Mouse (Mus musculus): ENCODE measurements around the gene Hoxd11. TPM values are rescaled to one million over a fixed set of nuclear protein-coding genes. Genes with fewer than 3 reads are reported as not detected.

Gene Hoxd11
- polyA plus RNA-seq, 1 experiment: not detected

- WGBS: 20% methylated on average over 6 of the region's 6 CpGs
- peaks cover 8% of the 10 kb centered on the region; the same call in 1 of the 2 replicates for H3K4me1 ChIP-seq (ENCODE audit: control insufficient read depth, insufficient read depth, low read length)
- H3K27ac ChIP-seq (ENCODE audit: insufficient read depth, low read depth, low read length): no peak overlapping the region
- no peak for TF ChIP-seq CTCF (IDR thresholded peaks at IDR 0.05; ENCODE audit: insufficient read depth, low read depth, low read length)
- H3K4me3 ChIP-seq (ENCODE audit: insufficient read depth, low read depth, low read length): no peak overlapping the region
These were observed 23.5 kb downstream of the Hoxd11 start for GRCm38 (mm10) chr2:74702820-74703219.

- Histone ChIP-seq H3K27ac (ENCODE audit: insufficient read depth, low read depth, low read length) (no peak overlapping the region), H3K4me1 (ENCODE audit: control insufficient read depth, insufficient read depth, low read length) (0 out of 2 replicates have a peak, but pooled peaks cover 3% of the 10 kb centered on the region), H3K4me3 (ENCODE audit: insufficient read depth, low read depth, low read length) (no peak overlapping the region)
- WGBS: 7% methylated on average over 10 of the region's 10 CpGs
- TF ChIP-seq POLR2A (IDR thresholded peaks at IDR 0.05; ENCODE audit: insufficient read depth, low read depth, low read length) (no peak), CTCF (IDR thresholded peaks at IDR 0.05; ENCODE audit: insufficient read depth, low read depth, low read length) (no peak)
These were observed 24.0 kb downstream of the Hoxd11 start for GRCm38 (mm10) chr2:74703317-74703716.

GRCm38 (mm10) chr2:74703720-74704392 is 24.5 kb downstream of the Hoxd11 start:
- Histone ChIP-seq H3K4me1 (ENCODE audit: control insufficient read depth, insufficient read depth, low read length) (0 out of 2 replicates have a peak, but pooled peaks cover 3% of the 10 kb centered on the region), H3K4me3 (ENCODE audit: insufficient read depth, low read depth, low read length) (no peak overlapping the region), H3K27ac (ENCODE audit: insufficient read depth, low read depth, low read length) (no peak overlapping the region)
- no peak for TF ChIP-seq POLR2A (IDR thresholded peaks at IDR 0.05; ENCODE audit: insufficient read depth, low read depth, low read length)
- TF ChIP-seq CTCF (IDR thresholded peaks at IDR 0.05; ENCODE audit: insufficient read depth, low read depth, low read length): no peak
- 4% methylated on average over 26 of the region's 26 CpGs for WGBS

- 0 out of 2 replicates have a peak, but pooled peaks cover 3% of the 10 kb centered on the region for H3K4me1 ChIP-seq (ENCODE audit: control insufficient read depth, insufficient read depth, low read length)
- TF ChIP-seq POLR2A (IDR thresholded peaks at IDR 0.05; ENCODE audit: insufficient read depth, low read depth, low read length) (no peak), CTCF (IDR thresholded peaks at IDR 0.05; ENCODE audit: insufficient read depth, low read depth, low read length) (no peak)
- WGBS: 2% methylated on average over 48 of the region's 52 CpGs
- no peak within 1 kb of the TSS for H3K27ac ChIP-seq (ENCODE audit: insufficient read depth, low read depth, low read length)
- peak within 1 kb of the TSS; percentile 13; the same call in 1 of the 2 replicates for H3K4me3 ChIP-seq (ENCODE audit: insufficient read depth, low read depth, low read length)
These were observed 25.1 kb downstream of the Hoxd11 start, which contains the start of gene Hoxd8 for GRCm38 (mm10) chr2:74704393-74704998. Gene Hoxd8 (plus strand): TSS chr2:74704615.

GRCm38 (mm10) chr2:74704999-74705466 is 25.7 kb downstream of the Hoxd11 start:
- TF ChIP-seq CTCF (IDR thresholded peaks at IDR 0.05; ENCODE audit: insufficient read depth, low read depth, low read length): no peak
- TF ChIP-seq POLR2A (IDR thresholded peaks at IDR 0.05; ENCODE audit: insufficient read depth, low read depth, low read length): no peak
- Histone ChIP-seq H3K27ac (ENCODE audit: insufficient read depth, low read depth, low read length) (no peak overlapping the region), H3K4me3 (ENCODE audit: insufficient read depth, low read depth, low read length) (peak overlapping the region; percentile 13; the same call in 1 of the 2 replicates), H3K4me1 (ENCODE audit: control insufficient read depth, insufficient read depth, low read length) (0 out of 2 replicates have a peak, but pooled peaks cover 3% of the 10 kb centered on the region)
- 5% methylated on average over 60 of the region's 66 CpGs for WGBS

GRCm38 (mm10) chr2:74705467-74706089 is 26.2 kb downstream of the Hoxd11 start:
- peak overlapping the region; percentile 13; the same call in 1 of the 2 replicates for H3K4me3 ChIP-seq (ENCODE audit: insufficient read depth, low read depth, low read length)
- under 1% methylated on average over 85 of the region's 85 CpGs for WGBS
- TF ChIP-seq CTCF (IDR thresholded peaks at IDR 0.05; ENCODE audit: insufficient read depth, low read depth, low read length) (no peak), POLR2A (IDR thresholded peaks at IDR 0.05; ENCODE audit: insufficient read depth, low read depth, low read length) (no peak)
- no peak overlapping the region for H3K27ac ChIP-seq (ENCODE audit: insufficient read depth, low read depth, low read length)
- H3K4me1 ChIP-seq (ENCODE audit: control insufficient read depth, insufficient read depth, low read length): 0 out of 2 replicates have a peak, but pooled peaks cover 3% of the 10 kb centered on the region

- WGBS: 4% methylated on average over 13 of the region's 13 CpGs
- Histone ChIP-seq H3K4me3 (ENCODE audit: insufficient read depth, low read depth, low read length) (no peak overlapping the region), H3K27ac (ENCODE audit: insufficient read depth, low read depth, low read length) (no peak overlapping the region), H3K4me1 (ENCODE audit: control insufficient read depth, insufficient read depth, low read length) (0 out of 2 replicates have a peak, but pooled peaks cover 3% of the 10 kb centered on the region)
- TF ChIP-seq CTCF (IDR thresholded peaks at IDR 0.05; ENCODE audit: insufficient read depth, low read depth, low read length): no peak
- no peak for TF ChIP-seq POLR2A (IDR thresholded peaks at IDR 0.05; ENCODE audit: insufficient read depth, low read depth, low read length)
These were observed 27.1 kb downstream of the Hoxd11 start for GRCm38 (mm10) chr2:74706393-74706960.

- TF ChIP-seq CTCF (IDR thresholded peaks at IDR 0.05; ENCODE audit: insufficient read depth, low read depth, low read length) (no peak), POLR2A (IDR thresholded peaks at IDR 0.05; ENCODE audit: insufficient read depth, low read depth, low read length) (no peak)
- Histone ChIP-seq H3K4me1 (ENCODE audit: control insufficient read depth, insufficient read depth, low read length) (peaks cover 10% of the 10 kb centered on the region; the same call in 1 of the 2 replicates), H3K27ac (ENCODE audit: insufficient read depth, low read depth, low read length) (no peak overlapping the region), H3K4me3 (ENCODE audit: insufficient read depth, low read depth, low read length) (no peak overlapping the region)
- WGBS: 14% methylated on average over 7 of the region's 7 CpGs
These were observed 28.2 kb downstream of the Hoxd11 start for GRCm38 (mm10) chr2:74707599-74707998.
